Mouse (Mus musculus) brain, adult 2 months (tissue): Measurements from ENCODE around the gene Cend1.

Experiments
- DNase-seq: peaks from one replicate; pipeline ENCODE4 v3.0.0; 2011; ENCODE audit warnings: low read depth, low spot score

The Cend1 gene

DNA sequence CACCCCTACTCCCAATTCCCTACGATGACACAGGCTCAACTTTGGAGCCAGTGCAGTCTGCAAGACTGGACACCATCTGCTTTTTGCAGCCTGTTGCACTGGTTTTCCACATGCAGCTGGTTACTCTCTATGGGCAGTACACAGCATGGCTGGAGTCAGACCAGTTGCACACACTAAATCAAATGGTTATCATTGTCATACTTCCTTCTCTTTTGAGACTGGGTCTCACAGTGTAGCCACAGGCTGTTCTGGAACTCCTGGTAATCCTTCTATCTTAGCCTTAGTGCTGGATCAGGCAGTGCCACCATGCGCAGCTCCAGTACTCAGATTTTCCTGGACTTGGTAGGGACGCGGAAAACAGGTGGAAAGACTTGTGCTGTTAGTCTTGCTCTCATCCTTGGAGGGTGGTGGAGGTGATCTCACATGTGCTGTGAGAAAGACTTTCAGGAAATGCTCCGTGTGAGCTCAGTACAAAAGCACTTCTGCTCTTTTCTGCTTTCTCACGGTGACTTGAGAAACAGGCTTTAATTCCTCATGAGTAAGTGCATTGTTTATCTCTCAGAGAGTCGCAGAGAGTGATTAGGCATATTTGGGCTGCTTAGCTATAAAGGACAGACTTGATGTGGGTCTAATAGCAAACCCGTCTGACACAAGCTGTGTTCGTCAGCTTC, 36.6 kb downstream of the Cend1 start:
- peak; percentile 35 for DNase-seq

DNA sequence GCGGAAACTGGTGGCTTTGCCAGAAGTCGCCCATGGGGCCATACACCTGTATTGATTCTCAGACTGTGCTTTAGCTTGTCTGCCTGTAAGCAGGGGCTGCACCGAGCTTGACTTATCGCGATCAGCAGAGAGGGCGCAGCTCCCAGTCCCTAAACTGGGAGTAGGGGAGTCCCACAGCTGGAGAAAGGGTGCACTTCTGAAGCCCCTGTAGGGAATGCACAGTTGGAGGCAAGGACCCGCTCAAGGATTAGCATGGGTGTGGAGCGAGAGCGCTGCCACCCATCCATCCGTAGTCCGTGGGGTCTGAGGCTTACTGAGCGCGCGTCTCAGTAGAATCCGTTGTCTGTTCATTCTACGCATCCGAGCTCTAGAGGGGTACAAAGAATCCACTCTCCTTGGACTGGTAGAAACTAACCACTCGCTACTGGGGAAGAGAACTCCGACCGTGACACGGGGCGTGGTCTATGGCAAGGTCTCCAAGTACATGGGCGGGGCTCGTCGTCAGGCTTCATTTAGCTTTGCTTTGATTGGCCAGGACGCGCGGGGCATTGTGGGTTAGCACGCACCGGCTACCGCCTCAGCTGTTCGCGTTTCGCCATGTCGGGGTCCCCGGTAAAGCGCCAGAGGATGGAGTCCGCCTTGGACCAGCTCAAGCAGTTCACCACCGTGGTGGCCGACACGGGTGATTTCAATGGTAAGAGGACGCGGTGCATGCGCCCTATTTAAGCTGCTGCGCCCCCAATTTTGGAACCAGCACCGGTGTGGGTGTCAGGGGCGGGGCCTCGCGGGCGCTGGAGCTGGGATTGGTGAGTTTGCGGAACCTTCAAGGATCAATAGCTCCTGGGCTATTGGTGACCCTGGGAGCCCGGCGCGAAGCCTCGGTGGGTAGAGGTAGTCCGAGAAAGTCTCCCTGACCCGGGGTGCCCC, 37.4 kb downstream of the Cend1 start, which contains the start of gene Taldo1:
TSS of gene Taldo1 (plus strand) at position 575 of the 927 bp plus-strand sequence.
- DNase-seq: peak; percentile 97

DNA sequence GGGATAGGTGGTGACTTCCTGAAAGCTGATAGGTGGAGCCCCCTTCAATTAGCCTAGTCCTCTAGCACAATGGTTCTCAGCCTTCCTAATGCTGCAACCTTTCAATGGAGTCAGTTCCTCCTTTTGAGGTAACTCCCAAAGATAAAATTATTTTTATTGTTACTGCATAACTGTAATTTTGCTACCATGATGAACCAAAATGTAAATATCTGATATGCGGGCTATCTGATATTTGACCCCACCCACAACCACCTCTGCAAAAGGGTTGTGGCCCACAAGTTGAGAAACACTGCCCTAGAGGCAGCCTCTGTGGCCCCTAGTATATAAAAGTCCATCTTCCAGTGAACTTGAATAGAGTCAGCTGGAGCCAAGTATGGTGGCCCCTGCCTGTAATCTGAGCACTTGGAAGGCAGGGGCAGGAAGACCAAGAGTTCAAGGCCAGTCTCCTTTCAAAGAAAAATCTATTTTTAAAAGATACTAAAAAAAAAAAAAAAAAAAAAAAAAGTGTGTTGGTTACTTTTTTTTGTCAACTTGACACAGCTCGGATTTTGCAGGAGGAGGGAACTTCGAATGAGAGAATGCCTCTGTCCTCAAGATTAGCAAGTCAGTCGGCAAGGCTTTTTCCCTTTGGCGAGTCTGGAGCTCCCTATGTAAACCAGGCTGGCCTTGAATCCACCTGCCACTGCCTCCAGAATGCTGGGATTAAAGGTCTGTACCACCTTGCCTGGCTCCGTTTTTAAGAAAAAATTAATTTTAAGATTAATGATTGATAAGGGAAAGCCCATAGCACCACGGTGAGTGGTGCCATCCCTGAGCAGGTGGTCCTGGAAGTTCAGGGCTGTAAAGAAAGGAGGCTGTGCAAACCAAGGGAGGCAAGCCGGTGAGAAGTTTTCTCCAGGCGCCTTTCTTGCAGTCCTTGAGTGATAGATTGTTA, 38.7 kb downstream of the Cend1 start:
- DNase-seq: no peak

DNA sequence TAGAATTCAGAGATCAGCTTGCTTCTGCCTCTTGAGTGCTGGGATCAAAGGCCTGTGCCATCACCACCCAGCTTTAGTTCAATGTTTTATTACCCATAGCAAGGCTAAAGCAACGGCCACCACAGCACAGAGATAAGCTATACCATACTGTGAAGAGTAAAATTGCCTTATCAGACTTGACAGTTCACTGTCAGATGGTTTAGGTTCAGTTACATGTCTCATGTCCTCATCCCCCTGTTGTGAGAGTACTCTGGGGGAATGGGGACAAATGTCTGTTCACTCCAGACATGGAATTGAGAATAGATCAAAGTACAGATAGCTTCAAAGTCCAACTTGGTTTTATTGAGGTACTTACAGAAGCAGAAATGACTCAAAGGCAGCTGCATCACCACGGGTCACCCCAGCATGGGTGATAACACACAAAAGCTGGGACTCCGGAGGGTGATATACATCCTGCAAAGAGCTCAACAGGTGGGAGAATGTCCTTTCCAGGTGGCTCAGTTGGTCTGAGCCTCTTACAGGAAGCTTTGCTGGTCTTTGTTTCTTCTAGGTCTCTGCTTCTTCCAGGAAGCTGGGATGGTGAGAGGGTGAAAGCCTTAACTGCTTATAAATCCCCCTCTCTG, 40.7 kb downstream of the Cend1 start:
- DNase-seq: no peak

DNA sequence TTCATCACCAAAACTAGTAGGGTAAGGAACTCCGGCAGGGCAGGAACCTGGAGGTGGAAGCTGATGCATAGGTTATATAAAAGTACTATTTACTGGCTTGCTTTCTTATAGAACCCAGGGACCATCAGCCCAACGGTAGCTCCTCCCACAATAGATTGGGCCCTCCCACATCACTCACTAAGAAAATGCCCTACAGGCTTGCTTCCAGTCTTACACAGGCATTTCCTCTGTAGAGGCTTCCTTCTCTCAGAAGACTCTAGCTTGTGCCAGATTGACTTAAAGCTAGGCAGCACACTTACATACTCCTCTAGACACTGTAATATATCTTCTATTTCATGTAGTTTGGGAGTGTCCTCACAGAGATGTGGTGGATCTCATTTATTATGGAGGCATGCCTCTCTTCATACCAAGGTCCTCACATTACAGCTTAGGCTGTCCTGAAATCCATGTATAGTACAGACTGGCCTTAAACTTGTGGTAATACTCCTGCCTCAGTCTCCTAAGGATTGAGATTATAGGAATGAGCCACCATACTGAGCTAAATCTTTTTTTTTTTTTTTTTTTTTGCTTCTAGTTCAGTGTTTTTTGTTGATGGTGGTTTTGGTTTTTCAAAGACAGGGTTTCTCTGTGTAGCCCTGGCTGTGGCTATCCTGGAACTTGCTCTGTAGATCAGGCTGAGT, 41.3 kb downstream of the Cend1 start:
- DNase-seq: no peak

DNA sequence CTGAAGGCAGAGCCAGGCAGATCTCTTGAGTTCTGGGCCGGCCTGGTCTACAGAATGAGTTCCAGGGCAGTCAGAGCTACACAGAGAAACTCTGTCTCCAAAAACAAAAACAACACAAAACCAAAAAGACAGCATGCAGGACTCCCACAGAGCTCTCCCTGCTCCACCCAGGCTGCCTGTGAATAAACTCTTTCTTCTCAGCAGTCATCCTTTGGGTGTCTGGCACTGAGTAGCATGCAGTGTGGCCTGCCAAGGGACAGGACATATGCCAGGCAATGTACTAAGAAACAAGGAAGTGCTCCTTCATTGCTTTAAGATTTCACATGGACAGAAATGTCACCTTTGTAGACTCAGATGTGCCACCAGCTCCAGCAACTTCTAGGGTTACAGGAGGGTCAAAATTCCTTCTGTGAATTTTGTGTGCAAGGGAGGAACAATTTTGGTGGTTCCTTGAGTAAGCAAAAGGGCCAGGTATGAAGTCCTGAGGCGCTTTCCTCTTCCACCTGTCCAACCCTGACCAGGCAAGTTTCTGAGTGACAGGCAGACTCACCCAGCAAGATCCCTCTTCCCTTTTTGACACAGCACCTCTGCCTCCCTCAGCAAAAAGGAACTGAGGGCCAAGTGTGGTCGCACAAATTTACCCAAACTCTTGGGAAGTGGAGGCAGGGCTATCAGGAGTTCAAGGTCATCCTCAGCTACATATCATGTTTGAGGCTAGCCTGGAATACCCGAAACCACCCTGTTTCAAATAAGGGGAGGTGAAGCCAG, 48.0 kb downstream of the Cend1 start:
- peak; percentile 85 for DNase-seq

DNA sequence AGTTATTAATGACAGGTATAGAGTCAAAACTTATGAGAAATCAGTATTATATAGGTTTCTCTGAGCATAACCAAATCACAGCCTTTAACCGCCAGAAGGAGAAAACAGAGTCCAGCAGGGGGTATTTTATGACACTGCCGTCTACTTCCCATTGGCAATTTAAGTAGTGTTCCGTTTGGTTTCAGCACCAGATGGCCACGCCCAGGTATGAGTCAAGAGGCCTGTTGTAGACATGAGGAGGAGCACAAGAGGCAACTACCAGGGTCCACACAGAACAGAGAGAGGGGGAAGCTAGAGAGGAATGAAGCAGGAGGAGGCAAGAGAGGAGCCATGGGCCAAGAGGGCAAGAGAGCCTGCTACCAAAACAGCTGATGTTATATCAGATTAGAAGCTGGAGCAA, 49.7 kb downstream of the Cend1 start:
- DNase-seq: no peak
